Mouse (Mus musculus) heart, postnatal 0 days (tissue): Measurements from ENCODE around the gene Cd207. TPM values are rescaled to one million over a fixed set of nuclear protein-coding genes. Genes with fewer than 3 reads are reported as not detected.

Experiments
- ATAC-seq: fragments of 200-750 bp; cut with Nextera tagmentation; 2 replicates; pipeline ENCODE4 v1.8.0; 2017; ENCODE audit warnings: low read depth, moderate number of reproducible peaks, moderate library complexity; ENCODE audit not compliant: insufficient read depth
- DNase-seq: peaks from one replicate; pipeline ENCODE4 v3.0.0-alpha.2; 2016; ENCODE audit warnings: low spot score
- H3K27ac ChIP-seq: fragments of 300-500 bp; sonication (generic); 2 replicates; pipeline ENCODE4 v1.5.1; 2014; ENCODE audit warnings: low read depth, mild to moderate bottlenecking
- H3K27me3 ChIP-seq: fragments of 300-500 bp; sonication (generic); 2 replicates; pipeline ENCODE4 v1.6.1; 2014; ENCODE audit warnings: low read length, mixed read lengths; ENCODE audit not compliant: control insufficient read depth, insufficient read depth
- H3K36me3 ChIP-seq: fragments of 300-500 bp; sonication (generic); replicated peaks from 2 replicates; pipeline ENCODE4 v1.6.1; 2014; ENCODE audit warnings: low read length, mixed read lengths; ENCODE audit not compliant: control insufficient read depth, insufficient read depth
- H3K4me1 ChIP-seq: fragments of 300-500 bp; sonication (generic); 2 replicates; pipeline ENCODE4 v1.6.1; 2014; ENCODE audit warnings: antibody characterized with exemption; ENCODE audit not compliant: control insufficient read depth, insufficient read depth
- H3K4me2 ChIP-seq: fragments of 300-500 bp; sonication (generic); 2 replicates; pipeline ENCODE4 v1.6.1; 2014; ENCODE audit warnings: low read depth, mild to moderate bottlenecking, low read length, moderate library complexity
- H3K4me3 ChIP-seq: fragments of 300-500 bp; sonication (generic); 2 replicates; pipeline ENCODE4 v1.5.1; 2014; ENCODE audit warnings: low read depth, low read length
- H3K9ac ChIP-seq: fragments of 300-500 bp; sonication (generic); replicated peaks from 2 replicates; pipeline ENCODE4 v1.6.1; 2014; ENCODE audit warnings: low read depth, low read length, mixed read lengths
- H3K9me3 ChIP-seq: fragments of 300-500 bp; sonication (generic); replicated peaks from 2 replicates; pipeline ENCODE4 v1.6.1; 2016; ENCODE audit warnings: low read length; ENCODE audit not compliant: control insufficient read depth
- CTCF ChIP-seq: IDR thresholded peaks from 2 replicates; pipeline ENCODE4 v1.5.1; 2016; ENCODE audit warnings: antibody characterized with exemption, control low read depth, low read depth
- EP300 ChIP-seq: IDR thresholded peaks from 2 replicates; pipeline ENCODE4 v1.6.1; 2016; ENCODE audit warnings: antibody characterized with exemption, low read depth
- WGBS: fragments of 180-500 bp; shearing (Covaris S2); extraction: QIAGEN DNeasy Blood & Tissue Kit; methylation state at CpG from one replicate; pipeline ENCODE4 v1.1.7; 2014; 5-methylcytosine and 5-hydroxymethylcytosine counted together
- polyA plus RNA-seq: library from polyadenylated mRNA; unstranded; fragments of >200 nt; fragmentation: Nextera tagmentation; extraction: Ambion mirVana; gene quantifications from 2 replicates; pipeline ENCODE4 v1.2.1, GENCODE M21; 2015
- total RNA-seq: library from RNA; depleted of rRNA; stranded (reverse); fragments of >200 nt; gene quantifications from 2 replicates; pipeline ENCODE4 v1.2.3, GENCODE M21; 2014; ENCODE audit warnings: low replicate concordance

The Cd207 gene
- total and polyA plus RNA-seq, 2 experiments from 2014 or later, result 0.11 to 0.75 TPM

- Histone ChIP-seq H3K4me2 (peak overlapping the region; percentile 62), H3K27me3 (peaks cover 100% of the 10 kb centered on the region), H3K9me3 (no peaks in the 10 kb centered on the region), H3K9ac (no peak overlapping the region), H3K4me3 (peak overlapping the region; percentile 46), H3K36me3 (no peaks in the 10 kb centered on the region), H3K4me1 (peaks cover 9% of the 10 kb centered on the region), H3K27ac (no peak overlapping the region)
- DNase-seq (no peak), ATAC-seq (peak; percentile 19; the same call in 1 of the 2 replicates)
- TF ChIP-seq EP300, result no peak
- TF ChIP-seq CTCF, result no peak
- under 1% methylated on average over 32 of the region's 32 CpGs for WGBS
Observed at GRCm38 (mm10) chr6:83710361-83711066, 32.9 kb upstream of the Cd207 start.

GRCm38 (mm10) chr6:83707738-83708510, 30.3 kb upstream of the Cd207 start:
- DNase-seq (no peak), ATAC-seq (no peak)
- H3K4me2 ChIP-seq, result no peak overlapping the region
- no peak overlapping the region for H3K27ac ChIP-seq
- 9% methylated on average over 6 of the region's 6 CpGs for WGBS
- no peak overlapping the region for H3K4me3 ChIP-seq
- H3K36me3 ChIP-seq, result no peaks in the 10 kb centered on the region
- peaks cover 100% of the 10 kb centered on the region for H3K27me3 ChIP-seq
- H3K4me1 ChIP-seq, result peaks cover 9% of the 10 kb centered on the region
- TF ChIP-seq EP300 (no peak), CTCF (no peak)
- no peak overlapping the region for H3K9ac ChIP-seq
- no peaks in the 10 kb centered on the region for H3K9me3 ChIP-seq

GRCm38 (mm10) chr6:83704701-83705100, 27.0 kb upstream of the Cd207 start:
- Histone ChIP-seq H3K27me3 (peaks cover 96% of the 10 kb centered on the region), H3K4me3 (no peak overlapping the region), H3K9ac (no peak overlapping the region), H3K4me2 (no peak overlapping the region), H3K4me1 (no peaks in the 10 kb centered on the region), H3K27ac (no peak overlapping the region), H3K36me3 (no peaks in the 10 kb centered on the region), H3K9me3 (no peaks in the 10 kb centered on the region)
- ATAC-seq (no peak), DNase-seq (no peak)
- no peak for TF ChIP-seq CTCF
- TF ChIP-seq EP300, result no peak
- WGBS, result 23% methylated on average over 5 of the region's 5 CpGs

- TF ChIP-seq EP300 (no peak), CTCF (no peak)
- Histone ChIP-seq H3K4me2 (no peak overlapping the region), H3K36me3 (no peaks in the 10 kb centered on the region), H3K27me3 (peaks cover 96% of the 10 kb centered on the region), H3K9me3 (no peaks in the 10 kb centered on the region), H3K4me3 (no peak overlapping the region), H3K9ac (no peak overlapping the region), H3K4me1 (no peaks in the 10 kb centered on the region), H3K27ac (no peak overlapping the region)
- DNase-seq, result no peak
- 15% methylated on average over 1 of the region's 1 CpGs for WGBS
- no peak for ATAC-seq
Observed at GRCm38 (mm10) chr6:83704294-83704693, 26.6 kb upstream of the Cd207 start.

- Histone ChIP-seq H3K4me3 (no peak overlapping the region), H3K4me2 (no peak overlapping the region), H3K4me1 (no peaks in the 10 kb centered on the region), H3K36me3 (no peaks in the 10 kb centered on the region), H3K9me3 (no peaks in the 10 kb centered on the region), H3K27ac (no peak overlapping the region), H3K27me3 (peaks cover 96% of the 10 kb centered on the region), H3K9ac (no peak overlapping the region)
- WGBS, result 2% methylated on average over 10 of the region's 10 CpGs
- DNase-seq (no peak), ATAC-seq (no peak)
- TF ChIP-seq EP300, result no peak
- TF ChIP-seq CTCF, result no peak
Observed at GRCm38 (mm10) chr6:83703722-83704078, 26.0 kb upstream of the Cd207 start.
